Mouse (Mus musculus): ENCODE data around the gene AL732309.1.

The AL732309.1 gene

GRCm38 (mm10) chr2:25240310-25240709, 6.4 kb downstream of the AL732309.1 start:
- DNase-seq (ENCODE audit: extremely low spot score, low spot score) = no peak

GRCm38 (mm10) chr2:25239766-25240165, 6.9 kb downstream of the AL732309.1 start:
- DNase-seq (ENCODE audit: extremely low spot score, low spot score) = no peak

- DNase-seq (ENCODE audit: extremely low spot score, low spot score) = no peak
Measured at GRCm38 (mm10) chr2:25238106-25238505, 8.6 kb downstream of the AL732309.1 start.

GRCm38 (mm10) chr2:25237522-25237921, 9.1 kb downstream of the AL732309.1 start:
- DNase-seq (ENCODE audit: extremely low spot score, low spot score) = no peak

GRCm38 (mm10) chr2:25236614-25237013, 10.0 kb downstream of the AL732309.1 start, which contains the start of gene Rnf224:
Gene Rnf224, minus strand, starts transcription at chr2:25236787.
- DNase-seq (ENCODE audit: extremely low spot score, low spot score) = no peak

- no peak for DNase-seq (ENCODE audit: extremely low spot score, low spot score)
Measured at GRCm38 (mm10) chr2:25234551-25235220, 12.0 kb downstream of the AL732309.1 start.

- no peak for DNase-seq (ENCODE audit: extremely low spot score, low spot score)
Measured at GRCm38 (mm10) chr2:25234050-25234449, 12.6 kb downstream of the AL732309.1 start, which contains the start of gene Slc34a3. Gene Slc34a3, minus strand, starts transcription at chr2:25234364.

GRCm38 (mm10) chr2:25233421-25233820, 13.2 kb downstream of the AL732309.1 start:
- DNase-seq (ENCODE audit: extremely low spot score, low spot score) = no peak

GRCm38 (mm10) chr2:25231038-25231437, 15.6 kb downstream of the AL732309.1 start:
- no peak for DNase-seq (ENCODE audit: extremely low spot score, low spot score)

- no peak for DNase-seq (ENCODE audit: extremely low spot score, low spot score)
Measured at GRCm38 (mm10) chr2:25230581-25230980, 16.1 kb downstream of the AL732309.1 start.

- no peak for DNase-seq (ENCODE audit: extremely low spot score, low spot score)
Measured at GRCm38 (mm10) chr2:25229582-25229981, 17.1 kb downstream of the AL732309.1 start.

- DNase-seq (ENCODE audit: extremely low spot score, low spot score) = no peak
Measured at GRCm38 (mm10) chr2:25228995-25229530, 17.6 kb downstream of the AL732309.1 start.

- DNase-seq (ENCODE audit: extremely low spot score, low spot score) = peak; percentile 81
Measured at GRCm38 (mm10) chr2:25228431-25228889, 18.2 kb downstream of the AL732309.1 start.

GRCm38 (mm10) chr2:25227406-25227805, 19.3 kb downstream of the AL732309.1 start:
- no peak for DNase-seq (ENCODE audit: extremely low spot score, low spot score)

GRCm38 (mm10) chr2:25226864-25227263, 19.8 kb downstream of the AL732309.1 start:
- DNase-seq (ENCODE audit: extremely low spot score, low spot score) = no peak

- DNase-seq (ENCODE audit: extremely low spot score, low spot score) = no peak
Measured at GRCm38 (mm10) chr2:25225811-25226379, 20.8 kb downstream of the AL732309.1 start.

GRCm38 (mm10) chr2:25224766-25225752, 21.6 kb downstream of the AL732309.1 start:
- peak; percentile 96 for DNase-seq (ENCODE audit: extremely low spot score, low spot score)

- no peak for DNase-seq (ENCODE audit: extremely low spot score, low spot score)
Measured at GRCm38 (mm10) chr2:25224492-25224765, 22.2 kb downstream of the AL732309.1 start, which contains the start of gene Tubb4b. Gene Tubb4b, minus strand, starts transcription at chr2:25224702.

GRCm38 (mm10) chr2:25223681-25224491, 22.8 kb downstream of the AL732309.1 start:
- no peak for DNase-seq (ENCODE audit: extremely low spot score, low spot score)

- DNase-seq (ENCODE audit: extremely low spot score, low spot score) = no peak
Measured at GRCm38 (mm10) chr2:25221331-25221772, 25.3 kb downstream of the AL732309.1 start.

- no peak for DNase-seq (ENCODE audit: extremely low spot score, low spot score)
Measured at GRCm38 (mm10) chr2:25218445-25218844, 28.2 kb downstream of the AL732309.1 start, which contains the start of gene Fam166a. Gene Fam166a, plus strand, starts transcription at chr2:25218745.

Data from neural tube, embryonic 10.5 days (tissue).